Mouse (Mus musculus) cortical plate, adult 2 months (tissue): ENCODE results near the gene Adamtsl1.

ENCODE experiments used
- CTCF ChIP-seq: fragments of 200-500 bp; IDR thresholded peaks from 2 replicates; pipeline ENCODE4 v1.5.1; 2011; ENCODE audit warnings: mild to moderate bottlenecking, control low read depth, low read length; ENCODE audit not compliant: insufficient read depth; ENCODE audit errors: extremely low read depth
- POLR2A ChIP-seq: fragments of 200-500 bp; IDR thresholded peaks from 2 replicates; pipeline ENCODE4 v1.6.1; 2011; ENCODE audit warnings: mild to moderate bottlenecking, low read length, control low read depth; ENCODE audit not compliant: insufficient read depth; ENCODE audit errors: extremely low read depth

DNA sequence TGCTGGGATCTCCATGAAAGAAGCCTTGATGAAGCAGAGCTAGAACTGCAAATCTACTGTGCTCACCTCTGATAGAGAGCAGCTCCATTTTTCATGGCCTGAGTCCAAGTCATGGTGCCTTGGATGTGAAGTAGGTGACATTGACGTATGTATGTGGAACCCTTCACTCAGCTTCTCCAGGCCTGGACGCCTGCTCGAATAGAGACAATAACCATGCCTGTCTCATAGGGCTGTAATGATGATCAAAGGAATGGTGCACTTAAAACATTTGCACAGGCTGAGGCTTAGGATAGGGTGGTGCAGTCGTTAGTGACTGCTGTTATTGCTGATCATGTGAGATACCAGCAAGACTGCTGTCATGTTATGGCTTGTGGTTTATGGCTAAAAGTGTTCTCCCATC lies 801.1 kb downstream of the Adamtsl1 start:
- TF ChIP-seq POLR2A = no peak
- no peak for TF ChIP-seq CTCF
